Mouse (Mus musculus): ENCODE data around the gene Ncln.
A peak's percentile ranks its signal among the peaks of the same experiment; 100 is the strongest.

Ncln gene

DNA sequence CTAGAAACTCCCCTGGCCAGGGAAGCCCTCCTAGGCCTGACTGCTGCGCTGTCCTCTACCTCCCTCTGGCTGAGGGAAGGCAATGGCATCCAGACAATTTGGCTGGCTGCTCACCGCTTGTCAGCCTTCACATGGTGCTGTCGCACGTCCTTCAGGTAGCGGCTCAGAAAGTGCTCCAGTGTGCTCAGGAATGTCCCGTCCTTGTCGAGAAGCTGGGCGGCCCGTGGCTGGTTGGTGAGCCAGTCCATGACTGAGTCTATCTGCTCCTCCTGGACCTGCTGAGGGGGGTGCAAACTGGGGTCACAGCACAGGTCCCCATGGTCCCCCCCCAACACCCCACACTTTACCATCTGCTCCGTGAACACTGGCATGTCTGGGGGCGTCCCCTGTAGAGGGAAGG, 8.1 kb downstream of the Ncln start:
- DNase-seq = peak in 1 of 2 experiments; percentile 27

DNA sequence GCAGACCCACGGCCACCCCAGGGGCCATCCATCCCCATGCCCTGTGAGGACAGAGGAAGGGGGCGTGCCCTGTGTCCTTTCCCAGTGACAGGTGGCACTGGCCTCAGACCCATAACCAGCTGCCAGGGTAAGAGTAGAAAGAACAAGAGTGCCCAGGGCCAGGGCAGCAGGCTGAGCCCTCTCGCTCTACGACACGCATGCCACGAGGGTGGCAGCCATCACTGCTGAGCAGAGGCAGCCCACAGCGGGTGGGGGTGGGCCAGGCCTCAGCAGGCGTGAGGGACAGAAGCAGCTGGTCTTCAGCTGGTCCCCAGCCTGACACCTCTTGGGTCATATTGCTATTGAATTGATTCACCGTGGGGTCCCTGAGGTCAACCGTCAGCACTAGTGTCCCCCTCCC, 9.7 kb downstream of the Ncln start:
- DNase-seq = peak in 1 of 2 experiments; percentile 29

DNA sequence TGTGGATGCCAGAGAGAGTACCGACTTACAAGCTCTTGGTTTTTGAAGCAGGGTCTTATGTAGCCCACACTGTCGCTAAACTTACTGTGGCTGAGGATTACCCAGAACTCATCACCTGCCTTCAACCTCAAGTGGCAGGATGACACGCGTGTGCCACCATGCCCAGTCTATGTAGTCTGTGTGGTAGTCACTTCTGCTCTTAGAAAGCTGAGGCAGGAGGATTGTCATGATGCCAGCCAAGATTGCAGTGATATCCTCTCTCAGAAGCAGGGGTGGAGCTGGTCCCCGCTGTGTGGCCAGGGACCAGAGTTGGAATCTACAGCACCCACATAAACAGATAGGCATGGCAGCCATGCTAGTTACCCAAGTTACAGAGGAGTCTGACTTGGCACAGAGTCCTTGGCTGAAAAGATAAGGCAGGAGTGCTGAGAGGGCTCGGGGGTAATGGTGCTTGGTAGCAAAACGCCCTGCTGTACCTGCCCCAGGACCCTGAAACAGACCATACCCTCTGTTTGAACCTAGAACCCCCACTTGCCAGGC, 10.6 kb downstream of the Ncln start:
- DNase-seq = no peak

DNA sequence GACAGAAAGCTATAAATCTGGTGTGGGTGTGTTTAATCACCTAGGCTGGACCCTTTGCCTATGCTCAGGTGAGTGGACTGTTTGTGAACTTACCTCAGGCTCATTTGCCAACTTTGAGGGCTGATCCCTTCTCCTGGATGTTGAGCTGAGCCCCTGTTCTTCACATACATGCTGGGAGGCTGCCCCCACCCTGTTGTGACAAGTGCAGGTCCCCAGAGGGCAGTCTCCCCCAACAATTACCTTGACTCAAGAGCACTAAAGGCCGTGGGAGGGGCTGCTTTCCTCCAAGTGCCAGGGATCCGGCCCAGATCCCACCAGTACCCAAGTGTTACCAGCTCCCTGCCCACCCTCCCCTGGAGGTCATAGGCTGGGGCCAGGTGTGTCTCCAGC, 11.1 kb downstream of the Ncln start:
- DNase-seq = no peak

DNA sequence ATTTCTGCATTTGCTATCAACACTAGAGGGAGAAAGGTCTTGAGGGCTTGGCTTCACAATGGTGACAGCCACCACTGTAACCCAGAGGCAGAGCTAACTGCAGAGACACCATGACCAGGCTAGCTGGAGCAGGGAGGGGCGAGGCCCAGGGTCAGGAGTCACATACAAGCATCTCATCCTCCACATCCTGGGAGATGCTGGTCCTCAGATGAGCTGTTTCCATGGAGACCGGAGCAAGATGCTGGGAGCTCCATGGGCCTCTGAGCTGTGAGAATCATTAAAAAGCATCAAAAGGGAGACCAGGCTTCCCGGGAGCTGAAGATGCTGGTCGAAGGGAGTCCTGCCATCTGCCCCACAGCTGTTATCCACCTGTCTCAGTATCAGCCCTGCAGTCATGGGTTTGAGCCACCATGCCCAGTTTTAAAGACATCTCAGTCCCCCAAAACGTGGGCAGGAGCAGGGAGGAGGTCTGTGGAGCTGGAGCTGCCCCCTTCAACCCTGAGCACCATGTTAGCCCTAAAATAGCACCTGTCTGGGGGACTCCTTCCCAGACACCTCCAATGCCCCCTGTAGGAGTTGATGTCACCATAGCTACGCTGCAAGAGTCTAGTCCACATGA, 11.6 kb downstream of the Ncln start:
- DNase-seq = no peak

DNA sequence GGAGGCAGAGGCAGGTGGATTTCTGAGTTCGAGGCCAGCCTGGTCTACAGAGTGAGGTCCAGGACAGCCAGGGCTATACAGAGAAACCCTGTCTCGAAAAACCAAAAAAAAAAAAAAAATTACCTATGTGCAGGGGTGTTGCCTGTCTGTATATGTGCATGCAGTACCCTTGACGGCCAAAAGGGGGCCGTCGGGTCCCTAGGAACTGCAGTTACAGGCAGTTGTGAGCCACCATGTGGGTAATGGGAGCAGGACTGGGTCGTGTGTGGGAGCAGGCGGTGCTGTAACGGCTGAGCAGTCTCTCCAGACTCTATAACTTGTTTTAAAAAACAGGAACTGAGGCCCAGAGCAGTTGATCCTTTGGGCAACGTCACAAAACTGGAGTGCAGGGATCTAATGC, 12.2 kb downstream of the Ncln start:
- peak; percentile 45 for DNase-seq

DNA sequence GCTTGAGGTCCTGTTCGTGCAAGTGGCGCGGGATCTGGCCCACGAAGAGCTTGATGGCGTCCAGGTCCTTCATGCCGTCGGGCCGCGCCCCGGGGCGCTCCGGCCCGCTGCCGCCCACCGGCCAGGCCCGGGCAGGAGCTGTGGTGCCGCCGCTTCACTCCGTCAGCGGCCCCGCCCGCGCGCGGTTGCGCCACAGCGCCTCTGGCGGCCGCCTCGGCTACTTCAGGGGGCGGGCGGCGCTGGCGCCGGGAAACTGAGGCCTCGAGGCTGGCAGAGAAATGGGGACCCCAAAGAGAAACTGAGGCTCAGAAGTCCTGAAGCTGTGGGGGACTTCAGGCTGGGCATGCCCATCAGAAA, 13.7 kb downstream of the Ncln start, which contains the start of gene Celf5:
TSS of gene Celf5 (minus strand) at position 177 of the 357 bp plus-strand sequence.
- peak; percentile 60 to 70 for DNase-seq

DNA sequence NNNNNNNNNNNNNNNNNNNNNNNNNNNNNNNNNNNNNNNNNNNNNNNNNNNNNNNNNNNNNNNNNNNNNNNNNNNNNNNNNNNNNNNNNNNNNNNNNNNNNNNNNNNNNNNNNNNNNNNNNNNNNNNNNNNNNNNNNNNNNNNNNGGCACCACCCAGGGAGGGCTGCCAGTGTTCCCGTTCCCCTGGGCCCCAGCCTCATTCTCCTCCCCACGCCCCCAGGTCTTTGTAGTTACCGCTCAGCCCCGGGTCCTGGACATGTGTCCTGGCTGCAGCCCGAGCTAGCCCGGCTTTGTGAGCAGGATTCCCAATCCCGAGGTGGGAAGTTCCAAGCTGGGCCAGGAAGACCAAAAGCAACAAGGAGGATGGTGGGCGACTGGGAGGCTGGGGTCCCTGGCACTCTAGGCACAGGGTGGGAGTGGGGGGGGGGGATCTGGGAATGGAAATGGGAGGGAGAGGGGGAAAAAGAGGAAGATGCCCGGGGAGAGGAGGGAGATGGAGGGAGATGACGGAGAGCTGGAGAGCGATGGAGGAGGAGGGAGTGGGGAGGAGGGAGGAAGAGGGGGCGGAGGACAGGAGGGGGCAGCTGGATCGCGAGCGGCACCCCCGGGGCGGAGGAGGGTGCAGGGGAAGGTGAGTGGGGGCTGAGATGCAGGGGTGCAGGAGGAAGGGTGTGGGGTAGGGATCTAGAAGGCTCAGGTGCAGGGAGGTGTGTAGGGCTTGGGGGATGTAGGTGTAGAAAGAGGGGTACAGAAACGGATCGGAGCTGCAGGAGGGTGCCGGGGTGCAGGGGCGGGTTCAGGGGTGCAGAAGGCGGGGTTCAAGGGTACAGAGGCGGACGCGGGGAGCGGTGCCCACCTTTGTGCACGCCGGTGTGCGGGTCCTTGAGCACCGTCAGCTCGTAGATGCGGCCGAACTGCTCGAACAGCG, 14.3 kb downstream of the Ncln start:
- DNase-seq = no peak

DNA sequence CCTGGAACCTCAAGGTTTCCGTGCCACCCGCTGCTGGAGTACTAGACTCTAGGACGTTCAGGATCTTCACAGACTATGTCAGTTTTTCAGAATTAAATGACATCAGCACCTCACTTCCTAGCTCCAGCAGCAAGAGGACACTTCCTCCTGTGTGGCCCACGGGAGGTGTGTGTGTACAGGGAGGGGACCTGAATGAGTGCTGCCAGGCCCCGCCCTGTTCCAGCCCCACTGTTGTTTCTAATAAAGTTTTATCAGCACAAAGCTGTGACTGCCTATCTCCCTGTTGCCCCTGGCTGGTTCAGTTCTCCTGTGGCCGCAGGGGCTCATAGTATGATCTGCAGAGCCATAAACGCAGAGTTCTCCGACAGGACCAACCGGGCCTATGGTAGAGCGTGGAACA, 21.7 kb downstream of the Ncln start:
- DNase-seq = no peak

DNA sequence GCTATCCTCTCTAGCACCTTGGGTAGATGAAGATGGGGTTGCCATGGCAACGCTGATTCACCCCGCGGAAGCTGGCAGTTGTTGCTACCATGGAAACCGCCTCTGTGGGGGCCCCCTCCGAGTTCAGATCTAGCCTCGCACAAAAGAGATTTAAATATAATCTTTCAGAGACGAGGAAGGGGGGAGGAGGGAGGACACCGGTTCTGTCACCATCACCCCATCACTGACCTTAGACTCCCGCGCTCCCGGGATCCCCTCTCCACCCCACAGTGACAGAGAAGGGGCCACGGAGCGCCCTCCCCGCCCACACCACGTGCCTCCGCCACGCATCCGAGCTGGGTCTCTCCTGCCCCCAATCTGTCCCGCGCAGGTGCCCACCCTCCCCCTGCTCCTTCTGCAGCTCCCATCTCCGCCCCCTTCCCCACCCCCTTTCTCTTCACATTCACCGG, 23.2 kb downstream of the Ncln start:
- DNase-seq = no peak

DNA sequence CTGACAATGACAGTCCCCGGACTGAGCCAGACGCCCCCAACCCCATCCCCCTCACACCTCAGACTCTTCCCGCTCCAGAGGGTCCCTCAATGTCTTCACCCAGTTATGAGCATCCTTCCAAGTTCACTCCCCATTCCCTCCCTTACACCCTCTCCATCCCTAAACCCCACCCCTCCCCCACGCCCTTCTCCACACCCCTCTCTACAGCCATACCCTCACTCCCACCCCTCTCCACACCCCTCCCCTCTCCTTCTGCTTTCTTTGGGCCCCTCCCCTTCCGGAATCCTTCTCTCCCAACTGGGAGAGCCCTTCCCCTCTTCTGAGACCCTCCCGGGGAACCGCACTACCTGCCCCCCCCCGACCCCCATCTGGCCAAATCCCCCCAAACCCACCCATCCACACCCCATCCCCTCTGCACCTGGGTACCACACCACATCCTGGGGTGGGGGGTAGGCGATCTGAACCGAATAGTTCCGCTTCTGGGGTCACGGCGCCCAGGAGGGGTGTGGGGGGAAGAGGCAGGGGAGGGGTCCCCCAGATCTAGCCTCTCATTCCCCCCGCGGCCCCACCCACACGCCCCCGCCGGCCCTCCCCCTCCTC, 23.7 kb downstream of the Ncln start:
- no peak for DNase-seq

DNA sequence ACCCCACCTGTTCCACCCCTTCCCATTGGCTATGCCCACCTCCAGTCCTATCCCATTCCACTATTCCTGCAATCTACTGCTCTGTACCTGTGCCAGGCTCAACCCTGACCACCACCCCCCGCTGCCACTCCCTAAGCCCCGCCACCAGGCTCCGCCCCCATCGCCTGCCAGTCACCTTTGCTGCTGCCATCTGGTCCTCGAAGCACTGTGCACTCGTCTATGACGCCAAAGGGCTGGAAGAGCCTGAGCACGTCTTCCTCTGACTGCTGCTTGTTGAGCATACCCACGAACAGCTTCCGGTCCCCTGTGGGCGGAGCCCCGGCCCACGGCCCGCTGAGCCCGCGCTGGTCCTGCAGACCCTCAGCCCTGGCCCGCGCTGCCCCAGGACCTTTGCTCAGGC, 25.7 kb downstream of the Ncln start:
- peak in 1 of 2 experiments; percentile 25 for DNase-seq

DNA sequence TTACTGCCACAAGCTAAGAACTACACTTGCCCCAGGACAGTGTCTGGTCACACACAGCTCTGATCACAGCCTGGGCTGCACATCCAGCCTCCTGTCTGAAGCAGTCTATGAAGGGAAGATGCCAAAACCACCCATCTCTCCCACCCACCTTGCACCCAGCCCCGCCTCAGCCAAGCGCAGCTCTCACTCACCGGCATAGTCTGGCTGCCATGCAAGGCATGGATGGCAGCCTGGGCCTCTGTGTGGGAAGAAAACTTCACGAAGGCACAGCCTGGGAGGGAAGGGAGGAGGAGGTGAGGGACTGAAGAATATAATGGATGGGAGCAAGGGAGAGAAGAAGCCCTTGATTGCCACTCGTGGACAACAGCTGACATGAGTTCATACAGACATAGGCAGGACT, 26.9 kb downstream of the Ncln start:
- DNase-seq = peak in 1 of 2 experiments; percentile 12

DNA sequence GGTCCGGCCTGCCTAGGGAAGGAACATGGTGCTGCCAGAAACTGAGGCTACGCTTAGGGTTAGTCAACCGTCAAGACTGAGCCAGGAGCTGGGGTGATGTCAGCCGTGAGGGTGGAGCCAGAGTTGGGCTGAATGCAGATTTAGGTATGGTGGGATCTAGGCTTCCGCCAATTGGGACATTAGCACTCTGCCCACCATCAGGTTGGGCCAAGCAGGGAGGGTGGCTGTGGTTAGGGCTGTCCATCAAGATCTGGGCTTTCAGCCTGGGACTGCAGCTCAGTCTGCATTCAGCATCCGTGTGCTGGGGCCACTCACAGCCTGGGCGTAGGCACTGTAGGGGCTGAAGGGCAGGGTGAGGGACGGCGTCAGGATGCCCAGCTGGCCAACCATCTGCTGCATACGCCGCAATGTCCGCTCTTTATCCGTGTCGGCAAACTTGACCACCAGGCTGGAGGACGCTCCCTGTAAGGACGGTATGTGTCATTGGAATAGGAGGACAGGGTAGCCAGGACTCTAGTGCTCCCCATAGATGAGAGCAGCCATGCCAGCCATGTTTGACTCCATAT, 28.4 kb downstream of the Ncln start:
- DNase-seq = peak in 1 of 2 experiments; percentile 16

DNA sequence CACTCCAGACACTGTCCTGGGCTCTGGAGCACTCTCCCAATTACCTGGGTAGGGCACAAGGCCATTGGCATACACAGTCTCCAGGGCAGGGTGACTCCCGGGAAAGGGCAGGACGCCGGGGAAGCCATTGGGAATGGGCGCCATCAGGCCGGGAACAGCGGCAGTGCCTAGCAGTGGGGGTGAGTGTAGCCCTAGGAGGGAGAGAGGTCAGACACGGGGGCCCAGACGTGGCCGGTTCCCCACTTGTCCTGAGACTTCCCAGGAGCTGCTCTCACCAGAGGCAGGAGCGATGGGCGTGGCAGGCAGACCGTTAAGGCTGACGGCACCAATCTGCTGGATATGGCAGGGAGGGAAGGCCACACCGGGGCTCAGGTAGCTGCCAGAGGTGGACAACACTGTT, 29.3 kb downstream of the Ncln start:
- DNase-seq = peak in 1 of 2 experiments; percentile 18

DNA sequence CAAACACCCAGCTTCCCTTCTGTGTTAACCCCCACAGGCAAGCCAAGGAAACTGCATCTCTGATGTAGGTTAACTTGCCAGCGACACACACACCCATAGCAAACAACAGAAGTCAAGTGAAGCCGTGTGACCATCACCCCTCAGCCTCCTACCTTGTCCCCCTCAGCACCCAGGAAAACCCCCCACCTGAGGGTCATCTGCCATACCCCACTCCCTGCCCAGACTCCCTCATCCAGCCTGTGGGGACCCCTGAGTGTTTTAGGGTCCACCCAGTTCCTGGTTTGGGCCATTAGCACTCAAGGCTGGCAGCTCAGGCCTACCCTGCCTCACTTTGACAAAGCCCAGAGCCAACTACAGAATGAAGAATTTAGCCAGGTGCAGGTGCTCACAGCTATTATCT, 30.1 kb downstream of the Ncln start:
- DNase-seq = peak in 1 of 2 experiments; percentile 14

DNA sequence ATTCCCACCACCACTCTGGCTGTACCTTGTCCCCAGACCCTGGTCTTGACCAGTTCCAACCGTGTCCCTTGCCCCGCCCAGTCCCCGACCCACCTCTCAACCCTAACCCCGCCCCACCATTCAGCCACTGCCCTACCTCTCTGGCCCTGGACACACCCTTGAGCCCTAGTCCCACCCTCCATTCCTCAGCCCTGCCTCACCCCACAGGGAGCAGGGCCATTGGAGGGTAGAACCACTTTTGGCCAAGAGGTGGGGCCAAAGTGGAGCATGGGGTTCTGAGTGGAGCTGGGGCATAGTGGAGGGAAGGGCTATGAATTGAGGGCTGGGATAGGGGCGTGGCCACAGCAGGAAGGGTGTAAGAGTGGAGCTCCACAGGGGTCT, 30.9 kb downstream of the Ncln start:
- peak in 1 of 2 experiments; percentile 55 for DNase-seq

DNA sequence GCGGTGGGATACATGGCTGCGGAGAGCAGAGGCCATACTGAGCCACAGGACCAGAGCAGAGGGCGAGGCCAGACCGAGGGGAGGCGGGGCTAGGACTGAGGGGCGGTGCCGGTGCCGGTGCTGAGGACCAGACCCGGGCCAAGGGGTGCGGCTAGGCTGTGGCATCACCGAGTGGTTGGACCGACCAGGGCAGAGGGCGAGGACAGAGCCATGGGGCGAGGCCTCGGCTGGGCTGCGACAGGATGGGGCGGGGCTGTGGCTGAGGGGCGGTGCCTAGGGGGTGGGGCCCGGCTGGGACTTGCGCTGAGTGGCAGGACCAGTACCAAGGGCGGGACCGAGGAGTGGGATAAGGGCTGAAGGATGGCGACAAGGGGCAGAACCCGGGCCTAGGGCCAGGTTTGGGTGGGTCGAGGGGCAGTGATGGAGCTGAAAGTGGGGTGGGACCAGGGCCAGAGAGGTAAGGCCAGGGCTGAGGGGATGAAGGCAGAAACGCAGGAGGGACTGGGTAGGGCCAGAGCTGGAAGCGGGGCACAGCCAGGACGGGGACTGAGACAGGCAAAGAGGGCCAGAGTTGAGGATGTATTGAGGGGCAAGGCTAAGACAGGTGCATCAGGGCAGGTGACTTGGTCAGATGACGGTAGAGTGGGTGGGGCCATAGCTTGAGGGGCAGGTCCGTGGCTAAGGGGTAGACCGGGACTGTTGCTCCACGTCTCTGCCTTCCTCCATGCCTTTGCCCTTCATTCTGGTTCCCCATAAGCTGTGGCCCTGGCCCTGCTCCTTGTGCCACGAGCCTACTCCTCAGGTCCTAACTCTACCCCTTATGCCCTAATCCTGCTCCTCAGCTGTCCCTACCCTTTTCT, 31.6 kb downstream of the Ncln start:
- DNase-seq = peak; percentile 67 to 80

DNA sequence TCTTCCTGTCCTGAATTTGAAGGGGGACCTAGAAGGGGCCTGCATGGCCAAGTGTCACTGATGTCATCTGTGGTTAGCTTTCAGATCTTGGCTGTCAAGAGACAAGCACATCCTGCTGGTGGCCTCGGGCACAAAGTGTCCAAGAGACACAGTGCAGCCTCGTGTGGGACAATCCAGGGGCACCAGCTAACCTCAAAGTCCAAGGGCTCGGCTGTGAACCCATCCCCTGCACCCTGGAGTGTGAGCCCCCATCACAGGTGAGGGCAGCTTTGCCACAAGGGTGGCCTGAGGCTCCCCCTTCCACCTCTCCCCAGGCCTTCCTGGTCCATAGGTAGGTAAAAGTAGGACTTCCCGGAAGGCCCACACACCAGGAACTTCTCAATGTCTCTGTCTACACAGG, 32.7 kb downstream of the Ncln start:
- DNase-seq = peak in 1 of 2 experiments; percentile 18

DNA sequence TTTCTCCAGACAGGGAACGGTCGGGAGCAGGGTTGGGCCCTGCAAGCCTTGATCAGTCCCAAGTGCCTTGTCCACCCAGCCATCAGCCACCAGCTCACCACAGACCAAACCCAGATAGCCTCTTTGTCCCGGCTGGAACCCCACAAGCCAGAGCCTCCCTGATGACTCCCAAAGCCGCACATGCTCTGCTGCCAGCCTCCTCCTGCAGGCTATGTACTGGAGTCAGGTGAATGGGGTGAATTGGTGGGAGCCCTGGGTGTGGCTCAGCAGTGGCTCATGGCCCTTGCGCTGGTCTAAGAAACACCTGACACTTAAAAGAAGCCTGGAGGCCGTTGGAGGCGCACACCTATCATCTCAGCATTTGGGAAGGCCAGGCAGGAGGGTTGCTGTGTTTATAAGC, 33.3 kb downstream of the Ncln start:
- DNase-seq = peak in 1 of 2 experiments; percentile 20

DNA sequence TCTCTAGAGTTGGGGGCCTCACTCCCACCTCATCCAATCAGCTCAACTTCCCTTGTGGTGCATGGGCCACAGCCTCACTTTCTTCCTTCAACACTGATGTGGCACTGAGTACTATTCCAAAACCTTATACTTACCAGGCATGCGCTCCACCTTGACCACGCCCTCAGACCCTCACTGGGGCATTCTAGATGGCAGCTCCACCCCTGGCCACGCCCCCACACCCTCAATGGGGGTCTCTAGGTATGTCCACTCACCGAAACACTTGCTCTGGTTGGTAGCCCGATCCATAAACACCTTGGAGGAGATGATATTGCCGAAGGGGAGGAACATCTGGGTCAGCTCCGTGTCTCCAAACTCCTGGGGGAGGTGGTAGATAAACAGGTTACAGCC, 33.8 kb downstream of the Ncln start:
- DNase-seq = no peak
